Mouse (Mus musculus) myocyte (in vitro differentiated cells): ENCODE measurements around the gene Bcl9l. TPM values are rescaled to one million over a fixed set of nuclear protein-coding genes. Genes with fewer than 3 reads are reported as not detected.
A peak's percentile ranks its signal among the peaks of the same experiment; 100 is the strongest.

Source experiments
- H3K27me3 ChIP-seq: one replicate; pipeline ENCODE4 v1.6.1; 2011; ENCODE audit not compliant: control insufficient read depth, insufficient read depth, insufficient read length
- H3K36me3 ChIP-seq: one replicate; pipeline ENCODE4 v1.6.1; 2011; ENCODE audit not compliant: control insufficient read depth, insufficient read depth
- H3K4me2 ChIP-seq: one replicate; pipeline ENCODE4 v1.6.1; 2011; ENCODE audit warnings: low read depth, control low read depth
- H3K4me3 ChIP-seq: one replicate; pipeline ENCODE4 v1.5.1; 2011; ENCODE audit warnings: mild to moderate bottlenecking, control low read depth, moderate library complexity
- H3K79me2 ChIP-seq: one replicate; pipeline ENCODE4 v1.6.1; 2011; ENCODE audit not compliant: control insufficient read depth, insufficient read depth
- H3ac ChIP-seq: one replicate; pipeline ENCODE4 v1.6.1; 2011; ENCODE audit not compliant: control insufficient read depth, insufficient read length
- CEBPB ChIP-seq: IDR thresholded peaks from 2 replicates; pipeline ENCODE4 v1.6.1; 2011; ENCODE audit warnings: mild to moderate bottlenecking, moderate library complexity; ENCODE audit not compliant: poor library complexity, insufficient read depth, severe bottlenecking
- E2F4 ChIP-seq: IDR thresholded peaks from one replicate; pipeline ENCODE4 v1.6.1; 2011; ENCODE audit warnings: mild to moderate bottlenecking, control low read depth, moderate library complexity; ENCODE audit not compliant: insufficient read depth
- MAX ChIP-seq: IDR thresholded peaks from one replicate; pipeline ENCODE4 v1.6.1; 2011; ENCODE audit warnings: low read depth, mild to moderate bottlenecking, control low read depth
- MYOD1 ChIP-seq, 3 experiments: IDR thresholded peaks; one replicate each; pipeline ENCODE4 v1.6.1; 2011; ENCODE audit warnings: control low read depth in 2 of 3, low read depth in 2 of 3, mild to moderate bottlenecking in 2 of 3, moderate library complexity in 1 of 3; ENCODE audit not compliant: insufficient read length in 2 of 3, control insufficient read depth in 1 of 3
- MYOG ChIP-seq, 3 experiments: IDR thresholded peaks; one replicate each; pipeline ENCODE4 v1.6.1; 2011; ENCODE audit warnings: control low read depth in 2 of 3, low read depth in 2 of 3, mild to moderate bottlenecking in 2 of 3; ENCODE audit not compliant: insufficient read length in 2 of 3, control insufficient read depth in 1 of 3, insufficient read depth in 1 of 3
- POLR2A ChIP-seq: IDR thresholded peaks from one replicate; pipeline ENCODE4 v1.6.1; 2011; ENCODE audit warnings: low read depth, mild to moderate bottlenecking, control low read depth, moderate library complexity; ENCODE audit not compliant: insufficient read length
- POLR2AphosphoS2 ChIP-seq: IDR thresholded peaks from one replicate; pipeline ENCODE4 v1.6.1; 2011; ENCODE audit warnings: low read depth, control low read depth; ENCODE audit not compliant: insufficient read length
- REST ChIP-seq: IDR thresholded peaks from one replicate; pipeline ENCODE4 v1.6.1; 2011; ENCODE audit warnings: mild to moderate bottlenecking, control low read depth, moderate library complexity; ENCODE audit not compliant: insufficient read depth, insufficient read length
- SRF ChIP-seq: IDR thresholded peaks from one replicate; pipeline ENCODE4 v1.6.1; 2011; ENCODE audit warnings: low read depth; ENCODE audit not compliant: control insufficient read depth, insufficient read length
- TCF12 ChIP-seq: IDR thresholded peaks from one replicate; pipeline ENCODE4 v1.6.1; 2011; ENCODE audit warnings: mild to moderate bottlenecking, control low read depth; ENCODE audit not compliant: poor library complexity, insufficient read depth, severe bottlenecking
- TCF3 ChIP-seq: IDR thresholded peaks from one replicate; pipeline ENCODE4 v1.6.1; 2011; ENCODE audit warnings: low read depth, control low read depth; ENCODE audit not compliant: insufficient read length
- USF1 ChIP-seq: IDR thresholded peaks from one replicate; pipeline ENCODE4 v1.6.1; 2011; ENCODE audit warnings: low read depth, mild to moderate bottlenecking, control low read depth, moderate library complexity
- polyA plus RNA-seq: library from polyadenylated mRNA; unstranded; fragments of >200 nt; fragmentation: generic; extraction: Trizol; gene quantifications from one replicate; pipeline ENCODE4 v1.2.1, GENCODE M21; 2012; ENCODE audit warnings: missing spikeins

Gene Bcl9l
- polyA plus RNA-seq, 1 experiment = 35.4 TPM

DNA sequence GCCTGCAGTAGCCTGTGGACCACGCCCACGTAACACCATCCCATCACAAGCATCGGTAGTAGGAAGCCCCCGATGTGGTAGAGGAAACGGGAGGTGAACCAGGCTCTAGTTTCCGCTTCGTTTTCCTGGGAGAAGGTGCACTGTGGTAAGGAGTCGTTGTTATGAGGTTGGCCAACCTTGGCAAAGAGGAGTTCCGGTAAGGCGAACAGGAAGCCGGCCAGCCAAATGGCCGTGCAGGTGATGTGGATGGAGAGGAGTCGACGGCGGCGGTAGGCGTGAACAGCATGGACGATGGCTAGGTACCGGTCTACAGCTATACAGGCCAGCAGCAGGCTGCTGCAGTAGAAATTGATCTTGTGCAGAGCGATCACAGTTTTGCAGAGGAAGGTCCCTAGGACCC, 31.0 kb downstream of the Bcl9l start:
- H3K79me2 ChIP-seq = no peaks in the 10 kb centered on the region
- TF ChIP-seq POLR2AphosphoS2 = no peak
- no peak for TF ChIP-seq MYOD1 (IDR thresholded peaks at IDR 0.05; ENCODE audit: control insufficient read depth in 1 of 3, insufficient read length in 2 of 3, low read depth in 2 of 3)
- TF ChIP-seq TCF3 = no peak
- TF ChIP-seq MAX = no peak
- TF ChIP-seq TCF12 = no peak
- no peaks in the 10 kb centered on the region for H3K27me3 ChIP-seq
- no peaks in the 10 kb centered on the region for H3K36me3 ChIP-seq
- no peak overlapping the region for H3K4me2 ChIP-seq
- H3K4me3 ChIP-seq = no peak overlapping the region
- H3ac ChIP-seq = no peak overlapping the region

DNA sequence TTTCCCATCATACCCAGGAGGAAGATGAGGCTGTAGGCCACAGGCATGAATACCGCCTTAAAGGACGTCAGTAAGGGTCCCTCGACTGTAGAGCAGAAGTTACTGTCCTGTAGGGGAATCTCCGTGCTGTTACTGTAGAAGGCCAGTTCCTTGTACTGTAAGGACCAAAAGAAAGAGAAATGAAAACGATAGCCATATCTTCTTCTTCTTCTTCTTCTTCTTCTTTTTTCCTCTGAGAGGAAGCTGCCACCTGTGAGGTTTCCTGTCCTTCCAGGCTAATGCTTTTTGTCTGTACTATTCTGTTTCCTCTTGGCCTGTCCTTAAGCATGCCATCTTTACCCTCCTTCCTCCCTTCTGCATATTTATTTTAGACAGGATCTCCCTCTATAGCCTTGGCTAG, 31.5 kb downstream of the Bcl9l start:
- H3K4me2 ChIP-seq = no peak overlapping the region

DNA sequence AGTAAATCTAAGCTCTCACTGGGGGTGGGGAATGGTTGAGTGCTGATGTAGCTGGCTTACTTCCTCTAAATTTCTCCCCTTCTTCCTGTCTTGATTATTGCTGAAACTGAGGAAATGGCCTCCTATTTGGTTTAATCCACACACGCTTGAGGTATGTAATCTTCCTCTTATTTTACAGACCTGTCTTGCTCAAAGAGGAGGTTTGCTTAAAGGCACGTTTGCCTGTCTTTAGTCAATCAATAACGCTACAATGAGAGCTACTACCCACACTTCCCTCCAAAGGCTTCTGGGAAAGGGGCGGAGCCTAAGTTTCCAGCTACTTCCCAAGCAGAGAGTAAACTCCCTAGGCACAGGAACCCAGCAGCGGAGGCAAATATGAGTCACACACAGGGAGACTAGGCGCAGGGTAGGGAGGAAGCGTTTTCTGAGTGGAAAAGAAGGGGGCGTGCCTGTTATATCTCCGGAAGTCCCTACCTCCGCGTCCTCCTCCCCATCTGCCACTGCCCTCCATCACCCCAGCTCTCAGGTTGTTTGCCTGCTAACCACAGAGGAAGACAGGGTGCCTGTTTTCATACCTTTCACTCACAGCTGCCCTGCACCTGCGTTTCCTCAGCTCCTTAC, 32.6 kb downstream of the Bcl9l start:
- H3K4me3 ChIP-seq = no peak overlapping the region
- H3ac ChIP-seq = no peak overlapping the region
- no peaks in the 10 kb centered on the region for H3K27me3 ChIP-seq
- no peak for TF ChIP-seq TCF12
- no peak for TF ChIP-seq TCF3
- TF ChIP-seq MYOG (IDR thresholded peaks at IDR 0.05; ENCODE audit: control insufficient read depth in 1 of 3, insufficient read depth in 1 of 3, insufficient read length in 2 of 3, low read depth in 2 of 3) = no peak
- no peak for TF ChIP-seq REST
- no peak for TF ChIP-seq POLR2AphosphoS2
- TF ChIP-seq USF1 = no peak
- TF ChIP-seq MAX = no peak
- TF ChIP-seq MYOD1 (IDR thresholded peaks at IDR 0.05; ENCODE audit: control insufficient read depth in 1 of 3, insufficient read length in 2 of 3, low read depth in 2 of 3) = no peak
- TF ChIP-seq SRF = no peak
- no peak for TF ChIP-seq POLR2A
- no peak for TF ChIP-seq CEBPB
- no peak for TF ChIP-seq E2F4
- H3K36me3 ChIP-seq = no peaks in the 10 kb centered on the region
- no peaks in the 10 kb centered on the region for H3K79me2 ChIP-seq
- H3K4me2 ChIP-seq = peak overlapping the region; percentile 44

More for the DNA sequence above, 31.5 kb downstream of the Bcl9l start:
- Histone ChIP-seq H3K36me3 (no peaks in the 10 kb centered on the region), H3K4me3 (no peak overlapping the region), H3K79me2 (no peaks in the 10 kb centered on the region), H3ac (no peak overlapping the region), H3K27me3 (no peaks in the 10 kb centered on the region)
- TF ChIP-seq USF1 (no peak), MAX (no peak), TCF3 (no peak), REST (no peak), POLR2AphosphoS2 (no peak)

DNA sequence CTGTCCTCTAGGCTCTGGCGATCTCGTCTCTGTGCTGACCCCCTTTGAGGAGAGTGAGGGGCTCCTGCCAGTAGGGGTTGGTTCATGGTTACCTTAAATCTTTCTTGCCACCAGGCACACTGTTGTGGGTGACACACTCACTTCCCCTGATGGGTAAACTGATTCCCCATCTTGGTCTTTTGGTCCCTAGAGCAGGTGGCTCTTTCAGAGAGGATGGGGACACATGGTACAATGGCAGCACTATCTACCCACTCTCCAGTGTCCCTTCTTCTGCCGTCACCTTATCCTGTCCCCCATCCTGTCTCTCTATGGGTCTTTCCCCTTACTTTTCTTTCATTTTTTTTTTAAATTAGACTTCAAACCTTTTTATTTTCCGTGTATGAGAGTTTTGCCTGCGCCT, 33.3 kb downstream of the Bcl9l start:
- Histone ChIP-seq H3K27me3 (no peaks in the 10 kb centered on the region), H3ac (no peak overlapping the region), H3K4me2 (peak overlapping the region; percentile 44), H3K4me3 (no peak overlapping the region), H3K79me2 (no peaks in the 10 kb centered on the region), H3K36me3 (no peaks in the 10 kb centered on the region)
- TF ChIP-seq POLR2A (no peak), MYOD1 (IDR thresholded peaks at IDR 0.05; ENCODE audit: control insufficient read depth in 1 of 3, insufficient read length in 2 of 3, low read depth in 2 of 3) (no peak), MAX (no peak)

DNA sequence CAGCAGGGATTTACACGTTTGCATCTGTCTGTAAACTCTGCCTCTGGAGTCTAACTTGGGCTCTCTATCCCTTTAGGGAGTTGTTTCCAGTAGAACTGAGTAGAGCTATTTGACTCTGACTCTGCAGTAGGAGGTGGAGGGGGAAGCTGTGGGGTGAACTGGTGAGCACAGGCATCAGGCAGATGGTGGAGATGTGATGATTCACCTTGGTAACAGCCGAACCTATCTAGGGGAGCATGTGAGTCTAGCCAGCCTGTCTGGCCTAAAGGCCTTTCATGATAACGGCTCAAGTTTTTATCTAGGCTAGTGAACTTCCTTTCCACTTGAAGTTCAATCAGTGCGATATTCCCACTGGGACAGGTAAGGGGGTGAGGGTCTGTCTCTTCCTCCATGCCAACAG, 34.7 kb downstream of the Bcl9l start:
- H3K79me2 ChIP-seq = no peaks in the 10 kb centered on the region
- H3ac ChIP-seq = no peak overlapping the region
- no peak overlapping the region for H3K4me2 ChIP-seq
- no peak for TF ChIP-seq REST
- no peak for TF ChIP-seq TCF3
- TF ChIP-seq MAX = no peak
- TF ChIP-seq MYOD1 (IDR thresholded peaks at IDR 0.05; ENCODE audit: control insufficient read depth in 1 of 3, insufficient read length in 2 of 3, low read depth in 2 of 3) = no peak
- TF ChIP-seq MYOG (IDR thresholded peaks at IDR 0.05; ENCODE audit: control insufficient read depth in 1 of 3, insufficient read depth in 1 of 3, insufficient read length in 2 of 3, low read depth in 2 of 3) = no peak
- no peak for TF ChIP-seq USF1
- TF ChIP-seq POLR2A = no peak
- TF ChIP-seq E2F4 = no peak
- no peak for TF ChIP-seq SRF
- TF ChIP-seq CEBPB = no peak
- TF ChIP-seq POLR2AphosphoS2 = no peak
- no peak for TF ChIP-seq TCF12
- H3K4me3 ChIP-seq = no peak overlapping the region
- H3K36me3 ChIP-seq = no peaks in the 10 kb centered on the region
- H3K27me3 ChIP-seq = peaks cover 4% of the 10 kb centered on the region
